Mouse (Mus musculus) lung, postnatal 0 days (tissue): Measurements from ENCODE around the gene Celf2.

ENCODE experiments used
- CTCF ChIP-seq: IDR thresholded peaks from 2 replicates; pipeline ENCODE4 v1.5.1; 2016; ENCODE audit warnings: antibody characterized with exemption, mild to moderate bottlenecking
- EP300 ChIP-seq: IDR thresholded peaks from 2 replicates; pipeline ENCODE4 v1.6.1; 2016; ENCODE audit warnings: antibody characterized with exemption, mild to moderate bottlenecking, control low read depth

- no peak for TF ChIP-seq CTCF
- TF ChIP-seq EP300, result no peak
These were observed 615.8 kb downstream of the Celf2 start for GRCm38 (mm10) chr2:6893597-6893996.
